Mouse (Mus musculus) liver, embryonic 18 days (tissue): Measurements from ENCODE around the gene Tuba3a. TPM values are rescaled to one million over a fixed set of nuclear protein-coding genes. Genes with fewer than 3 reads are reported as not detected.

Source experiments
- polyA plus RNA-seq: library from polyadenylated mRNA; depleted of rRNA; stranded (reverse); fragments of >200 nt; gene quantifications from 2 replicates; pipeline ENCODE4 v1.2.3, GENCODE M21; 2012; rRNA removed

Gene Tuba3a
- polyA plus RNA-seq: not detected in 2 replicates

GRCm38 (mm10) chr6:125285890-125286289 is at the start of gene Tuba3a:
Tuba3a (minus strand) TSS chr6:125286042.

GRCm38 (mm10) chr6:125320323-125320722 is 34.5 kb upstream of the Tuba3a start, which contains the start of gene Scnn1a:
Scnn1a (plus strand) TSS chr6:125320659.

GRCm38 (mm10) chr6:125313546-125314230 is 27.8 kb upstream of the Tuba3a start, which contains the start of gene Ltbr:
Ltbr (minus strand) TSS chr6:125313885.

GRCm38 (mm10) chr6:125236782-125237181 is 49.1 kb downstream of the Tuba3a start, which contains the start of gene Cd27:
Cd27 (minus strand) TSS chr6:125237010.

GRCm38 (mm10) chr6:125231117-125232044 is 54.5 kb downstream of the Tuba3a start, which contains the start of gene Tapbpl:
Tapbpl (minus strand) TSS chr6:125231860.

Other genes starting within 250 kb of the Tuba3a start
- 22.3 and 26.4 TPM in 2 replicates for gene Ing4, start 246.3 kb downstream of the Tuba3a start, polyA plus RNA-seq
- 3.3 and 4.0 TPM in 2 replicates for gene Acrbp, start 236.4 kb downstream of the Tuba3a start, polyA plus RNA-seq
- gene Lpar5, start 218.1 kb downstream of the Tuba3a start, polyA plus RNA-seq: 1.1 and 1.4 TPM in 2 replicates
- 17.0 and 20.2 TPM in 2 replicates for gene Chd4, start 190.1 kb downstream of the Tuba3a start, polyA plus RNA-seq
- 16.0 and 17.2 TPM in 2 replicates for gene Nop2, start 154.1 kb downstream of the Tuba3a start, polyA plus RNA-seq
- gene Iffo1, start 140.8 kb downstream of the Tuba3a start, polyA plus RNA-seq: 5.6 and 7.2 TPM in 2 replicates
- 2,795 and 3,480 TPM in 2 replicates for gene Gapdh, start 119.6 kb downstream of the Tuba3a start, polyA plus RNA-seq
- 60.5 and 72.0 TPM in 2 replicates for gene Ncapd2, start 94.3 kb downstream of the Tuba3a start, polyA plus RNA-seq
- gene Mrpl51, start 94.2 kb downstream of the Tuba3a start, polyA plus RNA-seq: 51.4 and 53.4 TPM in 2 replicates
- 5.1 and 6.2 TPM in 2 replicates for gene Vamp1, start 70.5 kb downstream of the Tuba3a start, polyA plus RNA-seq
- gene Tapbpl, start 54.2 kb downstream of the Tuba3a start, polyA plus RNA-seq: 15.6 and 17.1 TPM in 2 replicates
- gene Cd27, start 49.0 kb downstream of the Tuba3a start, polyA plus RNA-seq: 0.64 and 0.66 TPM in 2 replicates
- gene Ltbr, start 27.8 kb upstream of the Tuba3a start, polyA plus RNA-seq: 17.3 and 17.8 TPM in 2 replicates
- 1.0 and 1.1 TPM in 2 replicates for gene Scnn1a, start 34.6 kb upstream of the Tuba3a start, polyA plus RNA-seq
- 35.6 and 36.2 TPM in 2 replicates for gene Tnfrsf1a, start 63.3 kb upstream of the Tuba3a start, polyA plus RNA-seq
- gene Plekhg6, start 94.8 kb upstream of the Tuba3a start, polyA plus RNA-seq: 0.77 and 1.1 TPM in 2 replicates
- 267 and 400 TPM in 2 replicates for gene Cd9, start 208.7 kb upstream of the Tuba3a start, polyA plus RNA-seq